Mouse (Mus musculus): ENCODE data around the gene Son. TPM values are rescaled to one million over a fixed set of nuclear protein-coding genes. Genes with fewer than 3 reads are reported as not detected.

The Son gene
- polyA plus RNA-seq, 1 experiment: 67.5 TPM

- no peak overlapping the region for H3K27ac ChIP-seq (ENCODE audit: insufficient read depth, low read depth, low read length)
- H3K4me1 ChIP-seq (ENCODE audit: control insufficient read depth, insufficient read depth, insufficient read length, low read length): no peaks in the 10 kb centered on the region
- peaks cover 32% of the 10 kb centered on the region for H3K36me3 ChIP-seq (ENCODE audit: control insufficient read depth, insufficient read depth, low read length)
- WGBS: 81% methylated on average over 11 of the region's 11 CpGs
- H3K4me3 ChIP-seq (ENCODE audit: low read depth, low read length): no peak overlapping the region
- no peaks in the 10 kb centered on the region for H3K27me3 ChIP-seq (ENCODE audit: control insufficient read depth, insufficient read depth, low read length)
- no peak for TF ChIP-seq POLR2A (IDR thresholded peaks at IDR 0.05; ENCODE audit: low read depth, low read length)
- no peak for TF ChIP-seq CTCF (IDR thresholded peaks at IDR 0.05; ENCODE audit: extremely low read depth, insufficient read length, insufficient replicate concordance, low read depth, low read length)
Observed at GRCm38 (mm10) chr16:91620991-91621390, 26.3 kb upstream of the Son start.

- 91% methylated on average over 9 of the region's 9 CpGs for WGBS
- Histone ChIP-seq H3K4me3 (ENCODE audit: low read depth, low read length) (no peak overlapping the region), H3K36me3 (ENCODE audit: control insufficient read depth, insufficient read depth, low read length) (peaks cover 37% of the 10 kb centered on the region)
Observed at GRCm38 (mm10) chr16:91623074-91623473, 24.2 kb upstream of the Son start.

DNA sequence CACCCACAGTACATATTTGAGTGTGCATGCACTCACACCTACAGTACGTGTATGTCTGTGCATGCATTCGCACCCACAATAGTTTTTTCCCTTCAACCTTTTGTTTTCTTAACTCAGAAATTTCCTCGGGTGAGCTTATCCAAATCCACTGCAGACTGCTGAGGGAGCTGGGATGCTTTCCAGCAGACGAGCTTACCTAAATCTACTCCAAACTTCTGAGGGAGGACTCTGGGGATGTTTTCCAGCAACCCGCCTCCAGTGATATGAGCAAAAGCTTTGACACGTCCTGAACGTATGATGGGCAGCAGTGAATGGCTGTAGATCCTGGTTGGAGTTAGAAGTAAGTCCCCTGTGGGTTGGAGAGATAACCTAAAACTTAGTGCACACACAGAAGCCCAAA is 19.5 kb upstream of the Son start:
- no peak for TF ChIP-seq POLR2A (IDR thresholded peaks at IDR 0.05; ENCODE audit: low read depth, low read length)
- no peak for TF ChIP-seq CTCF (IDR thresholded peaks at IDR 0.05; ENCODE audit: extremely low read depth, insufficient read length, insufficient replicate concordance, low read depth, low read length)
- 89% methylated on average over 7 of the region's 7 CpGs for WGBS
- H3K27me3 ChIP-seq (ENCODE audit: control insufficient read depth, insufficient read depth, low read length): no peaks in the 10 kb centered on the region
- peaks cover 41% of the 10 kb centered on the region for H3K36me3 ChIP-seq (ENCODE audit: control insufficient read depth, insufficient read depth, low read length)
- no peak overlapping the region for H3K4me3 ChIP-seq (ENCODE audit: low read depth, low read length)
- H3K27ac ChIP-seq (ENCODE audit: insufficient read depth, low read depth, low read length): no peak overlapping the region
- no peaks in the 10 kb centered on the region for H3K4me1 ChIP-seq (ENCODE audit: control insufficient read depth, insufficient read depth, insufficient read length, low read length)

More at GRCm38 (mm10) chr16:91623074-91623473, 24.2 kb upstream of the Son start:
- TF ChIP-seq POLR2A (IDR thresholded peaks at IDR 0.05; ENCODE audit: low read depth, low read length) (no peak), CTCF (IDR thresholded peaks at IDR 0.05; ENCODE audit: extremely low read depth, insufficient read length, insufficient replicate concordance, low read depth, low read length) (no peak)
- H3K27ac ChIP-seq (ENCODE audit: insufficient read depth, low read depth, low read length): no peak overlapping the region
- H3K27me3 ChIP-seq (ENCODE audit: control insufficient read depth, insufficient read depth, low read length): no peaks in the 10 kb centered on the region
- H3K4me1 ChIP-seq (ENCODE audit: control insufficient read depth, insufficient read depth, insufficient read length, low read length): no peaks in the 10 kb centered on the region

DNA sequence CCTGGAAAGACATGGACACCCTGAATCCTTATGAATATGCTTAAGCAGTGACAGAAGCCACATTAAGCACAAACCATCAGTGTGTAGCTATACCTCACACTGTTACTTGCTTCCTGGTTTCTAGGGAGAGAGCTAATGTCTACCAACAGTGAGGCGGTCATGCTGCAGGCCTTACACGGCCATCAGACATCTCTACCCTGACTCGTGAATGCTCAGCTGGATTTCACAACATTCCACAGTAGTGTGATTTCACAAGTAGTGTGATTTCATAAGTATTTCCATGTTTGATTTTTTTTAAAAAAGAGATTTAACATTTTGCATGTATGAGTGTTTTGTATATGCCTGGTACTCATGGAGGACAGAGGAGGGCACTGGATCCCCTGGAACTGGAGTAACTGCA is 18.6 kb upstream of the Son start:
- TF ChIP-seq CTCF (IDR thresholded peaks at IDR 0.05; ENCODE audit: extremely low read depth, insufficient read length, insufficient replicate concordance, low read depth, low read length) (no peak), POLR2A (IDR thresholded peaks at IDR 0.05; ENCODE audit: low read depth, low read length) (no peak)
- WGBS: 87% methylated on average over 3 of the region's 3 CpGs
- Histone ChIP-seq H3K27me3 (ENCODE audit: control insufficient read depth, insufficient read depth, low read length) (no peaks in the 10 kb centered on the region), H3K36me3 (ENCODE audit: control insufficient read depth, insufficient read depth, low read length) (peaks cover 40% of the 10 kb centered on the region), H3K4me3 (ENCODE audit: low read depth, low read length) (no peak overlapping the region), H3K4me1 (ENCODE audit: control insufficient read depth, insufficient read depth, insufficient read length, low read length) (no peaks in the 10 kb centered on the region), H3K27ac (ENCODE audit: insufficient read depth, low read depth, low read length) (no peak overlapping the region)

- Histone ChIP-seq H3K4me1 (ENCODE audit: control insufficient read depth, insufficient read depth, insufficient read length, low read length) (no peaks in the 10 kb centered on the region), H3K36me3 (ENCODE audit: control insufficient read depth, insufficient read depth, low read length) (peaks cover 37% of the 10 kb centered on the region)
- 91% methylated on average over 4 of the region's 4 CpGs for WGBS
Observed at GRCm38 (mm10) chr16:91629749-91630148, 17.6 kb upstream of the Son start.

DNA sequence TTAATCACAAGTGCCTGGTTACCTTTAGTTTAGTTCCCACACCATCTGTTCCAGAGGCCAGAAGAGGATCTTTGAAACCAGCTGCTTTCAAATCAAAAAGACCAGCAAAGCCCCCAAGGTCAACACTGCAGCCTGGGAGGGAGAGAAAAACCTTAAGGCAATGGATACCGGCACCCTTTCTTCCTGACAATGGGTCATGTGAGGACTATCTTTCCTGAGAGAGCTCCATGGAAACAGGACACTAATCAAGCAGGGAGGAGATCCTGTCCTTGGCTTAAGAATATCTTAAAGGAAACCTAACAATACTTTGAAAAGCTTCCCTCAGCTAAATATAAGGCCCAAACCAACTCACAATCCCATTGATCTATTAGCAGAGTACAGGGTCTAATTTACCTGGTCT is 16.7 kb upstream of the Son start:
- H3K4me3 ChIP-seq (ENCODE audit: low read depth, low read length): no peak overlapping the region
- no peaks in the 10 kb centered on the region for H3K4me1 ChIP-seq (ENCODE audit: control insufficient read depth, insufficient read depth, insufficient read length, low read length)
- H3K36me3 ChIP-seq (ENCODE audit: control insufficient read depth, insufficient read depth, low read length): peaks cover 33% of the 10 kb centered on the region
- no peaks in the 10 kb centered on the region for H3K27me3 ChIP-seq (ENCODE audit: control insufficient read depth, insufficient read depth, low read length)
- TF ChIP-seq POLR2A (IDR thresholded peaks at IDR 0.05; ENCODE audit: low read depth, low read length) (no peak), CTCF (IDR thresholded peaks at IDR 0.05; ENCODE audit: extremely low read depth, insufficient read length, insufficient replicate concordance, low read depth, low read length) (no peak)
- no peak overlapping the region for H3K27ac ChIP-seq (ENCODE audit: insufficient read depth, low read depth, low read length)
- WGBS: 74% methylated on average over 1 of the region's 1 CpGs

More at GRCm38 (mm10) chr16:91629749-91630148, 17.6 kb upstream of the Son start:
- Histone ChIP-seq H3K27ac (ENCODE audit: insufficient read depth, low read depth, low read length) (no peak overlapping the region), H3K4me3 (ENCODE audit: low read depth, low read length) (no peak overlapping the region), H3K27me3 (ENCODE audit: control insufficient read depth, insufficient read depth, low read length) (no peaks in the 10 kb centered on the region)
- TF ChIP-seq CTCF (IDR thresholded peaks at IDR 0.05; ENCODE audit: extremely low read depth, insufficient read length, insufficient replicate concordance, low read depth, low read length) (no peak), POLR2A (IDR thresholded peaks at IDR 0.05; ENCODE audit: low read depth, low read length) (no peak)

DNA sequence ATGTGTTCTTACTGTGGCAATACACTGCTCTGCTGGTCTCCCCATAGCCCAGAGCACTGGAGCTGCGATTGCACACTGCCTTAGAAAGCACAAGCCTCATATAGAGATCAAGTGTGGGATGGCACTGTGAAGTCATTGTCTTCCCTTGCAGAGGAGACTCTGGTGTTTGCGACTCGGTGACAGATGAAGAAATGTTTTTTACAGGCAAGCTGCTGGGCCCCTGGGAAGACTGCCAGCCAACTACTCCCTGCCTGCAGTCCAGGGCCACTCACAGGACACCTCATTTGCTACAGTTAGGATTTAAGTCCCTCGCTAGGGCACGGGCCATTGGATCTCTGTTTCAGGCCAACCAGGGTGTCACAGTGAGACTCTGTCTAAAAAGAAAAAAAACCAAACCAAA is 14.9 kb upstream of the Son start:
- H3K4me3 ChIP-seq (ENCODE audit: low read depth, low read length): no peak overlapping the region
- TF ChIP-seq POLR2A (IDR thresholded peaks at IDR 0.05; ENCODE audit: low read depth, low read length): no peak
- no peak for TF ChIP-seq CTCF (IDR thresholded peaks at IDR 0.05; ENCODE audit: extremely low read depth, insufficient read length, insufficient replicate concordance, low read depth, low read length)
- H3K4me1 ChIP-seq (ENCODE audit: control insufficient read depth, insufficient read depth, insufficient read length, low read length): no peaks in the 10 kb centered on the region
- no peaks in the 10 kb centered on the region for H3K27me3 ChIP-seq (ENCODE audit: control insufficient read depth, insufficient read depth, low read length)
- 86% methylated on average over 5 of the region's 5 CpGs for WGBS
- H3K36me3 ChIP-seq (ENCODE audit: control insufficient read depth, insufficient read depth, low read length): peaks cover 40% of the 10 kb centered on the region
- no peak overlapping the region for H3K27ac ChIP-seq (ENCODE audit: insufficient read depth, low read depth, low read length)
